Mouse (Mus musculus) heart, adult 2 months (tissue): ENCODE results near the gene Hagh. TPM values are rescaled to one million over a fixed set of nuclear protein-coding genes. Genes with fewer than 3 reads are reported as not detected.

ENCODE experiments used
- DNase-seq, 2 experiments: peaks; one replicate each; pipeline ENCODE4 v3.0.0; 2021
- H3K27ac ChIP-seq: fragments of 200-600 bp; 2 replicates; pipeline ENCODE4 v1.8.1; 2022
- H3K27me3 ChIP-seq: fragments of 200-500 bp; 2 replicates; pipeline ENCODE4 v1.6.1; 2012; ENCODE audit warnings: mild to moderate bottlenecking, low read length, inconsistent platforms, mixed read lengths; ENCODE audit not compliant: control insufficient read depth, insufficient read depth
- H3K36me3 ChIP-seq: fragments of 200-500 bp; 2 replicates; pipeline ENCODE4 v1.6.1; 2012; ENCODE audit warnings: low read length, inconsistent platforms; ENCODE audit not compliant: control insufficient read depth, insufficient read depth
- H3K4me1 ChIP-seq: fragments of 200-500 bp; 2 replicates; pipeline ENCODE4 v1.6.1; 2011; ENCODE audit warnings: low read length; ENCODE audit not compliant: control insufficient read depth, insufficient read depth
- H3K4me3 ChIP-seq: fragments of 200-600 bp; 2 replicates; pipeline ENCODE4 v1.8.1; 2022
- H3K79me2 ChIP-seq: fragments of 200-500 bp; replicated peaks from 2 replicates; pipeline ENCODE4 v1.6.1; 2012; ENCODE audit warnings: mild to moderate bottlenecking, inconsistent platforms, low read length, moderate library complexity, mixed read lengths; ENCODE audit not compliant: control insufficient read depth, insufficient read depth
- H3K9ac ChIP-seq: fragments of 200-500 bp; 2 replicates; pipeline ENCODE4 v1.6.1; 2012; ENCODE audit warnings: low read depth, mild to moderate bottlenecking, control low read depth, inconsistent platforms, low read length, mixed read lengths
- CTCF ChIP-seq: fragments of 200-600 bp; IDR thresholded peaks from 2 replicates; pipeline ENCODE4 v1.8.1; 2022; ENCODE audit warnings: antibody characterized with exemption, mild to moderate bottlenecking, moderate library complexity
- EP300 ChIP-seq: fragments of 200-500 bp; IDR thresholded peaks from 2 replicates; pipeline ENCODE4 v1.6.1; 2011; ENCODE audit warnings: low read depth, low read length, control low read depth; ENCODE audit not compliant: insufficient read depth
- POLR2A ChIP-seq: fragments of 200-500 bp; IDR thresholded peaks from 2 replicates; pipeline ENCODE4 v1.6.1; 2011; ENCODE audit warnings: mild to moderate bottlenecking, low read depth, low read length, control low read depth; ENCODE audit not compliant: insufficient read depth
- WGBS: fragments of 180-500 bp; shearing (Covaris S2); methylation state at CpG from one replicate; pipeline ENCODE4 v1.1.7; 2018; 5-methylcytosine and 5-hydroxymethylcytosine counted together
- intact Hi-C: fragments of 180-260 bp; cut with DNase I; formaldehyde crosslinking; loops from one replicate; pipeline ENCODE4 v1.15.1; 2025
- polyA plus RNA-seq: library from polyadenylated mRNA; depleted of rRNA; stranded (reverse); fragments of >200 nt; gene quantifications from 2 replicates; pipeline ENCODE4 v1.2.3, GENCODE M21; 2012
- total RNA-seq, 2 experiments: library from RNA; stranded (reverse); gene quantifications; 2 replicates each; pipeline ENCODE4 v1.2.3; 2021

Gene Hagh
- total and polyA plus RNA-seq, 3 experiments = 85.8 to 133 (median 89.5) TPM

- Histone ChIP-seq H3K27ac (peak overlapping the region; percentile 71), H3K9ac (peak overlapping the region; percentile 79), H3K4me1 (peaks cover 15% of the 10 kb centered on the region), H3K27me3 (no peaks in the 10 kb centered on the region), H3K79me2 (no peaks in the 10 kb centered on the region), H3K36me3 (no peaks in the 10 kb centered on the region), H3K4me3 (peak overlapping the region; percentile 76)
- intact Hi-C loops = loop anchor here (2.0 kb wide), 1 partner anchor 35 kb away; the partner anchor contains the start of gene Fahd1
- DNase-seq = peak in 1 of 2 experiments; percentile 21
- WGBS = 20% methylated on average over 22 of the region's 22 CpGs
- TF ChIP-seq POLR2A (no peak), CTCF (no peak), EP300 (no peak)
These were observed 45.6 kb downstream of the Hagh start for GRCm38 (mm10) chr17:24885356-24886133.

GRCm38 (mm10) chr17:24886134-24886931 is 46.4 kb downstream of the Hagh start, which contains the start of the genes Nubp2 and Spsb3:
TSS of gene Nubp2 (minus strand) at chr17:24886349.
TSS of gene Spsb3 (plus strand) at chr17:24886643.
- Histone ChIP-seq H3K4me1 (peaks cover 15% of the 10 kb centered on the region), H3K9ac (peak within 1 kb of the TSS; percentile 84), H3K27me3 (no peaks in the 10 kb centered on the region), H3K4me3 (peak within 1 kb of the TSS; percentile 95), H3K36me3 (no peaks in the 10 kb centered on the region), H3K79me2 (no peaks in the 10 kb centered on the region), H3K27ac (peak within 1 kb of the TSS; percentile 93)
- under 1% methylated on average over 69 of the region's 69 CpGs for WGBS
- intact Hi-C loops = no loop called here
- no peak for TF ChIP-seq EP300
- peak; percentile 90 for TF ChIP-seq POLR2A
- peak; percentile 62 for TF ChIP-seq CTCF
- DNase-seq = peak; percentile 97 to 98

GRCm38 (mm10) chr17:24886932-24887271 is 47.0 kb downstream of the Hagh start:
- 0 out of 2 replicates have a peak, but pooled peaks have one; percentile 5 for TF ChIP-seq POLR2A
- no peak for TF ChIP-seq EP300
- TF ChIP-seq CTCF = no peak
- whole genome bisulfite sequencing = under 1% methylated on average over 18 of the region's 18 CpGs
- Histone ChIP-seq H3K4me1 (peaks cover 11% of the 10 kb centered on the region), H3K27me3 (no peaks in the 10 kb centered on the region), H3K36me3 (no peaks in the 10 kb centered on the region), H3K9ac (peak overlapping the region; percentile 84), H3K27ac (peak overlapping the region; percentile 93), H3K4me3 (peak overlapping the region; percentile 95), H3K79me2 (no peaks in the 10 kb centered on the region)
- intact Hi-C loops = no loop called here
- DNase-seq = no peak

GRCm38 (mm10) chr17:24887291-24888080 is 47.5 kb downstream of the Hagh start:
- Histone ChIP-seq H3K27me3 (no peaks in the 10 kb centered on the region), H3K79me2 (no peaks in the 10 kb centered on the region), H3K4me3 (peak overlapping the region; percentile 95), H3K4me1 (peaks cover 10% of the 10 kb centered on the region), H3K27ac (peak overlapping the region; percentile 93), H3K36me3 (no peaks in the 10 kb centered on the region), H3K9ac (peak overlapping the region; percentile 84)
- 45% methylated on average over 18 of the region's 18 CpGs for WGBS
- intact Hi-C loops = no loop called here
- peak; percentile 18 to 39 for DNase-seq
- TF ChIP-seq POLR2A (no peak), CTCF (no peak), EP300 (no peak)

GRCm38 (mm10) chr17:24888862-24889261 is 48.9 kb downstream of the Hagh start:
- H3K4me3 ChIP-seq = no peak overlapping the region
- DNase-seq = no peak
- peaks cover 10% of the 10 kb centered on the region for H3K4me1 ChIP-seq
- H3K27me3 ChIP-seq = no peaks in the 10 kb centered on the region
- no peaks in the 10 kb centered on the region for H3K79me2 ChIP-seq
- 90% methylated on average over 3 of the region's 3 CpGs for WGBS
- no peak overlapping the region for H3K27ac ChIP-seq
- no peaks in the 10 kb centered on the region for H3K36me3 ChIP-seq
- intact Hi-C loops = no loop called here
- no peak for TF ChIP-seq CTCF
- peak; percentile 49 for TF ChIP-seq POLR2A
- TF ChIP-seq EP300 = 0 out of 2 replicates have a peak, but pooled peaks have one; percentile 27
- H3K9ac ChIP-seq = no peak overlapping the region
